Mouse (Mus musculus): ENCODE results near the gene Asna1.

The Asna1 gene

DNA sequence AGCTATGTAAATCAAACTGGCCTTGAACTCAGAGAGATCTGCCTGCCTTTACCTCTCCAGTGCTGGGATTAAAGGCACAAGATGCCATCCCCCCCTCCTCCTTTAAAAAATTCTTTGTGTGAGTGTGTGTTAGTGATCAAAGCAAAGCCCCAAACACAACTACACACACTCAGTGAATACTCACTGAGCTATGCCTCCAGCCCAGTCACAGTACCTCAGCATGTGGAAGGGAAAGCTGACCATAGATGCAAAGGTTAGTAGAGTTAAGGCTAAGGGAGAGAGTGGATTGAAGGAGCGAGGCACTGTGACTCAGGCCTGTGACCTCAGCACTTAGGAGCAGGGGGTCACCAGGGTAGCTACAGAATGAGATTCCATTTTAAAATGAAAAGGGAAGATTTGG is 52.0 kb downstream of the Asna1 start:
- peak; percentile 11 for DNase-seq

DNA sequence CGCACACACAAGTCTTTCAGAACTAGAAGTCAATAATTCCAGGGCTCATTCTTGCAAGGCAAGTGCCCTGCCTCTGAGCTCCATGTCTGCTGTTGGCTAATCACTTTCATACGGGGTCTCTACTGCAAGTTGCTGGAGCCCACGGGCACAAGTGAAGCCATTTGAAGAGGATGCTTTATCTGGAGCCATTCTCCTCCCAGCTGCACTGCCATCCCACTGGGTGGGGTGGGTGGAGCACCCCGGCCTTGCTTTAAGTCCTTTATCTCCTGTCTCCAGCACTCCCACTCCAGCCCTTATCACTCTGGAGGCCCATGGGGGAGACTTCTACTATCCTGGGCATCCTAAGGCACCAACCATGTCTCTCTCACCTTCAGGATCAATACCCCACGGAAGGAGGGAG is 54.2 kb downstream of the Asna1 start:
- peak; percentile 8 for DNase-seq

DNA sequence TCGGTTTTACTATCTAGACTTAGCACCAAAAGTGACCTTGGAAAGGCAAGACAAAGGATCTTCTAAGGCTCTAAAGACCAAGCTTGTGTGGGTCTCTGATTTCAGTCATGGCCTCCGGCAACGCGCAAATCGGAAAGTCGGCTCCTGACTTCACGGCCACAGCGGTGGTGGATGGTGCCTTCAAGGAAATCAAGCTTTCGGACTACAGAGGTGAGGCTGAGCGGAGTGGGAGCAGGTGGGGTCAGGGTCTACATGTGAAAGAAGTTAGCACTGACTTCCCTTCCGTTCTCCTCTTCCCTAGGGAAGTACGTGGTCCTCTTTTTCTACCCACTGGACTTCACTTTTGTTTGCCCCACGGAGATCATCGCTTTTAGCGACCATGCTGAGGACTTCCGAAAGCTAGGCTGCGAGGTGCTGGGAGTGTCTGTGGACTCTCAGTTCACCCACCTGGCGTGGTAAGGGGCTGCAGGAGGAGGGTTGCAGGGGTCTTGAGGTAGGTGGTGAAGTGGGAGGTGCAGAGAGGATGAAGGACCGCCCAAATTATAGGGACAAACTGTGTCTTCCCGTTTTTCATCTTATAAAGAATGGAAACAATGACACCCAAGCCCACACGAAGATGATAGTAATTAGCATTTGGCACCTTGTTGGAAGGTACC is 54.8 kb downstream of the Asna1 start:
- DNase-seq = peak; percentile 49

DNA sequence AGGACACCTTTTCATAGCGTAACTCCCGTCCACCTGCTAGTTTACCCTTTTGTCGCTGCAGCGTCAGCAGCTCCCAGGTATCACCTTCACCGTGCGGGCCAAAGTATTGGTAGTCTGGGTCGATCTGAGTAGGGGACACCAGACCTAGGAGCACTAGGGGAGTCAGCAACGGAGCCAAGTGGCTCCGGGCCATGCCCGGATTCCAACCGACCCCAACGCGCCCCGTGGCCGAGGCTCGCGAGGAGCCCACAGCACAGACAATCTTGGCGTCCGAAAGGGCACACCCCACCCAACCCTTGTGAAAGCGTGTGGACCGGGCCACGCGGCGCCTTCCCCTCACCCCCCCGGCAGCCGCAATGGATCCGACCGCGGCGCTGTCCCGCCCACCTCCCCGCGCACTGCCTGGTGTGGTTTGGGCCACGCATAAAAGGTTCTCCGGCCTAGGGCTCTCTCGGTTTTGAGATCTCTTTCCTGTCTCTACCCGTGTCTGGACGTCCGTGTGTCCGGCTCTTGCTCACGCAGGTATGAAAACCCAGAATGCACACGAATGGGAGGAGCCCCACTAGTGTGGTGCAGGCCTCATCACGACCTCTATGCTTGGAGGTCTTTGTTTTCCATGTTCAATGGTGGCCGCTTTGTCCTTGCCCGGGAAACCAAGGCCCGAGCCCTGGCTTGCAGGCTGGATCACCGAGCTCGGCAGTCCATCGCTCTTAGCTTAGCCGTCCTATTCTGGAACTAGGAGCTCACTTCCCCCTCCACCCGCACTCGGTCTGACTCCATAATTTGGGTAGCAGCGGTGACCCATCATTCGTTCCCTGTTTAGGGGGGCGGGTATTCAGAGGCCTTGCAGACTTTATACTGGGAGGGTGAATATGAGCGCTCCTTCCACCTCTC is 55.6 kb downstream of the Asna1 start, which contains the start of the genes Gm49661, Prdx2 and Rnaseh2a:
Gene Gm49661 (minus strand): TSS at position 193 of the 894 bp plus-strand sequence.
Gene Prdx2 (plus strand): TSS at position 347 of the 894 bp plus-strand sequence.
Gene Rnaseh2a (minus strand): TSS at position 527 of the 894 bp plus-strand sequence.
- DNase-seq = peak; percentile 79

DNA sequence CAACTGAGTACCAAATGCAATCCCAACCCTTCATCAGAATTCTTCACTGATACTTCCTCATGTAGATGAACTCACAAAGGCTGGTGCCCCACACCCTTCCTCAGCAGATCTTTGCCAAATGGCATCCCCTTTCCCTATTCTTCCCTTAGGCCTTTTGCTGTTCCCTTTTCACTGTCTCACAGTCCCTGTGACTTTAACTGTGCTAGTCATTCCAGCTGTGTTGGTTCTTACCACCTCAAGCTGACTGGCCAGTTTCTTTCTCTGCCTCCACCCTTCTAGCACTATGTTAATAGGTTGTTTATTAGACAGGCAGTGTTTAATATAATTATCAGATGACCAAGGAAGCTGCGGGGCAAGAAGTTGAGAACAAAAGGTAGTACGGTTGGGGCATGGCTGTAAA is 56.4 kb downstream of the Asna1 start:
- peak; percentile 70 for DNase-seq

Measured in kidney, adult 9 months (tissue).